Comparison of ENCODE assay signal across 13 mouse cellular contexts in the genomic region with DNA sequence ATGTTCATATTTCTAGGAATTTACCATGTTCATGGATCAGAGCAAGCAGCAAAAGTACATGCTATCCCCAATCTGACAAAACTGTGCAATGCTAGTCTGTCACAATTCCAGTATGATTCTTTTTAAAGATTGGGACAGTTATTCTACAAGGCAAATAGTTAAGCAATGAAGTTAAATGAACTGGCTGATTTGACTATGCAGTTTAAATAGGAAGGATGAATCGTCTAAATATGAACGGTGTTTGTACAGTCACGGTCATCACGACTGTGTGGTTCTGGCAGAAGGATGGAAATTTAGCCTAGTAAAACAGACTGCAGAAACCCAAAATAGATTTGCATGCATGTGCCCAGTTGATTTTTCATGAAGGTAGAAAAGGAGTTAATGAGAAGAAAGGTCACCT.
"Had no signal": no experiment of that assay in that cellular context is flagged by ENCODE, and none has a peak within 500 bp of the region (broad histone marks: within the 10 kb centered on the region; RNA-seq: fewer than 3 reads in every experiment).

No protein-coding gene starts in this region.

- DNase-seq: liver, postnatal 0 days; lung, adult 2 months; lung, postnatal 14 days; lung, postnatal 36 days; right cerebral cortex, postnatal 14 days; right cerebral cortex, postnatal 4 days; spleen, adult 18-20 months; thymus, adult 18-20 months; thymus, postnatal 14 days; thymus, postnatal 36 days had no signal

- ATAC-seq: liver, postnatal 0 days; lung, postnatal 0 days; midbrain, embryonic 13.5 days; midbrain, embryonic 15.5 days had no signal
